Mouse (Mus musculus): ENCODE results near the gene Kif2c. TPM values are rescaled to one million over a fixed set of nuclear protein-coding genes. Genes with fewer than 3 reads are reported as not detected.

The Kif2c gene
- total and polyA plus RNA-seq, 3 experiments: 33.9 to 40.3 (median 34.0) TPM

DNA sequence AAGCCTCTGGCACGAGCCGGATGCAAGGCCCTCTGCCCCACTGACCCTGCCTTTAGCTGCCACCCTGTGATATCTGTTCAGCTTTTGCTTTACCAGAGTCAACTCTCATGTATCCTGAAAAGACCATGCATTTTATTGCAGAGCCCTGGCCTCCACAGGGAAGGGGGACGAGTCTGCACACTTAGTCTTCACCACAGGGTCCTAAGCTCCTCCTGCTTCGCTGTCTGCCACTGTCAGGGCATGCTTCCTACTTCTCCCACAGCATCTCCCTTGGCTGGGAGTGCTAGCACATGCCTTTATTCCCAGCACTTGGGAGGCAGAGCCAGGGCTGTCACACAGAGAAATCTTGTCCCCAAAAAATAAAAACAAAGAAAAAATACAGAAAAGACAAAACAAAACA lies 21.3 kb downstream of the Kif2c start:
- no peaks in the 10 kb centered on the region for H3K79me2 ChIP-seq (replicated peaks; ENCODE audit: control insufficient read depth, extremely low read depth, insufficient read depth, poor library complexity, severe bottlenecking)
- dilution Hi-C loops (cut with MboI; ENCODE audit: extremely low pct_ligation_motif_present, extremely low pct_unique_long_range_greater_than_20kb, low sequenced_read_pairs) (no loop called here), in situ Hi-C loops (cut with MboI; ENCODE audit: low pct_ligation_motif_present, low pct_unique_long_range_greater_than_20kb, low sequenced_read_pairs) (no loop called here)
- H3K4me1 ChIP-seq (ENCODE audit: control insufficient read depth in 1 of 2, insufficient read depth in 2 of 2): peaks cover 0 to 5% of the 10 kb centered on the region in 2 experiments; a peak in 1 of 4 replicates
- no peak overlapping the region for H3K9ac ChIP-seq (ENCODE audit: insufficient read depth, low read depth)
- no peak overlapping the region for H3K4me3 ChIP-seq (replicated peaks in 1 of 3; ENCODE audit: low read depth in 2 of 3, low read length in 2 of 3, poor library complexity in 1 of 3)
- no peak for DNase-seq (ENCODE audit: extremely low read depth)
- no peak for TF ChIP-seq PAX5 (IDR thresholded peaks at IDR 0.05; ENCODE audit: low read length)
- TF ChIP-seq BHLHE40 (IDR thresholded peaks at IDR 0.05; ENCODE audit: low read depth, low read length): no peak
- no peak for TF ChIP-seq SIN3A (IDR thresholded peaks at IDR 0.05; ENCODE audit: low read length)
- TF ChIP-seq TBP (conservative IDR thresholded peaks at IDR 0.05; ENCODE audit: low read depth, low read length): no peak
- TF ChIP-seq MYC (IDR thresholded peaks at IDR 0.05; ENCODE audit: low read depth, low read length): no peak
- TF ChIP-seq ELF1 (IDR thresholded peaks at IDR 0.05; ENCODE audit: low read depth, low read length): no peak
- no peak for TF ChIP-seq SMC3 (IDR thresholded peaks at IDR 0.05; ENCODE audit: low read depth, low read length)
- no peak for TF ChIP-seq CTCF (conservative IDR thresholded peaks at IDR 0.05 in 1 of 2, IDR thresholded peaks at IDR 0.05 in 1 of 2; ENCODE audit: low read depth in 2 of 2, low read length in 2 of 2)
- TF ChIP-seq GABPA (IDR thresholded peaks at IDR 0.05; ENCODE audit: insufficient replicate concordance, low read depth, low read length): no peak
- TF ChIP-seq EP300 (IDR thresholded peaks at IDR 0.05; ENCODE audit: low read length): no peak
- TF ChIP-seq ZC3H11A (IDR thresholded peaks at IDR 0.05; ENCODE audit: low read depth, low read length): no peak
- TF ChIP-seq USF1 (IDR thresholded peaks at IDR 0.05; ENCODE audit: low read depth, low read length): no peak
- no peak for TF ChIP-seq POLR2A (IDR thresholded peaks at IDR 0.05; ENCODE audit: low read depth, low read length)
- TF ChIP-seq NELFE (IDR thresholded peaks at IDR 0.05; ENCODE audit: low read depth, low read length): no peak
- TF ChIP-seq MAZ (IDR thresholded peaks at IDR 0.05; ENCODE audit: low read depth, low read length): no peak
- no peak for TF ChIP-seq IRF4 (IDR thresholded peaks at IDR 0.05; ENCODE audit: low read depth, low read length)
- no peak for TF ChIP-seq UBTF (IDR thresholded peaks at IDR 0.05; ENCODE audit: low read depth, low read length)
- H3K4me2 ChIP-seq (ENCODE audit: insufficient read depth, low read depth, poor library complexity, severe bottlenecking): no peak overlapping the region
- H3K36me3 ChIP-seq (replicated peaks in 1 of 2; ENCODE audit: control insufficient read depth in 1 of 2, insufficient read depth in 1 of 2, low read length in 1 of 2): peaks cover 47 to 70% of the 10 kb centered on the region in 2 experiments
- no peaks in the 10 kb centered on the region for H3K9me3 ChIP-seq (replicated peaks; ENCODE audit: low read length)
- H3K27me3 ChIP-seq (replicated peaks): no peaks in the 10 kb centered on the region
- no peak overlapping the region for H3K27ac ChIP-seq (ENCODE audit: insufficient read depth, low read depth)

DNA sequence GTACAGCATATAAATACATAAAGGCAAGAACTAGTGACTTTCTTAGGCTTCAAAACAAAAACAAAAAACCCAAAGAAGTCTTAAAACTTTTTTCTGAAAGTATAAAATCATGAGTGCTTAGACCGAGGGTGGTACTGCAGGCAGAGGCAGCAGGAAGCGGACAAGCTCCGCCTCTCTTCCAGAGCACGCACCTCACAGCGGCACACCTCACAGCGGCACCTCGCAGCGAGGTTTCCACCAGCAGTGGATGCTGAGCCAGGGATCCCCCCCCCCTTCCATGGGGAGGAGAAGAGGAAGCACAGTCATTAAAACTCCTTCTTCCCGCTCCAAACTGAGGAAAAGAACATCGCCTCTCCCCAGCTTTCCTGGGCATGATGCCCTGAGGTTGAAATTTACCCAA lies 22.8 kb downstream of the Kif2c start:
- Histone ChIP-seq H3K9ac (ENCODE audit: insufficient read depth, low read depth) (no peak overlapping the region), H3K79me2 (replicated peaks; ENCODE audit: control insufficient read depth, extremely low read depth, insufficient read depth, poor library complexity, severe bottlenecking) (peaks cover 11% of the 10 kb centered on the region), H3K4me3 (replicated peaks in 1 of 3; ENCODE audit: low read depth in 2 of 3, low read length in 2 of 3, poor library complexity in 1 of 3) (no peak overlapping the region), H3K9me3 (replicated peaks; ENCODE audit: low read length) (no peaks in the 10 kb centered on the region), H3K27ac (ENCODE audit: insufficient read depth, low read depth) (no peak overlapping the region), H3K4me1 (ENCODE audit: control insufficient read depth in 1 of 2, insufficient read depth in 2 of 2) (peaks cover 0 to 5% of the 10 kb centered on the region in 2 experiments; a peak in 1 of 4 replicates), H3K36me3 (replicated peaks in 1 of 2; ENCODE audit: control insufficient read depth in 1 of 2, insufficient read depth in 1 of 2, low read length in 1 of 2) (peaks cover 39 to 64% of the 10 kb centered on the region in 2 experiments), H3K27me3 (replicated peaks) (no peaks in the 10 kb centered on the region), H3K4me2 (ENCODE audit: insufficient read depth, low read depth, poor library complexity, severe bottlenecking) (no peak overlapping the region)
- in situ Hi-C loops (cut with MboI; ENCODE audit: low pct_ligation_motif_present, low pct_unique_long_range_greater_than_20kb, low sequenced_read_pairs): no loop called here
- no peak for DNase-seq (ENCODE audit: extremely low read depth)
- no peak for TF ChIP-seq TCF12 (IDR thresholded peaks at IDR 0.05; ENCODE audit: low read depth, low read length)
- TF ChIP-seq PAX5 (IDR thresholded peaks at IDR 0.05; ENCODE audit: low read length): no peak
- no peak for TF ChIP-seq RAD21 (IDR thresholded peaks at IDR 0.05; ENCODE audit: low read depth, low read length)
- TF ChIP-seq POLR2A (IDR thresholded peaks at IDR 0.05; ENCODE audit: low read depth, low read length): no peak
- no peak for TF ChIP-seq EP300 (IDR thresholded peaks at IDR 0.05; ENCODE audit: low read length)
- TF ChIP-seq NRF1 (IDR thresholded peaks at IDR 0.05; ENCODE audit: low read depth, low read length): no peak
- TF ChIP-seq MYC (IDR thresholded peaks at IDR 0.05; ENCODE audit: low read depth, low read length): no peak
- dilution Hi-C loops (cut with MboI; ENCODE audit: extremely low pct_ligation_motif_present, extremely low pct_unique_long_range_greater_than_20kb, low sequenced_read_pairs): no loop called here

Measured in CH12.LX (cell line).